ENCODE assay signal across 13 mouse cellular contexts in genomic region chr10:40604706-40605394, GRCm38 (mm10). TPM values are rescaled to one million over a fixed set of nuclear protein-coding genes. Genes with fewer than 3 reads are reported as not detected.
A peak's percentile ranks its signal among the peaks of the same experiment; 100 is the strongest.
DNase-seq lines count a peak whose midpoint lies in the region; ATAC-seq and TF ChIP-seq lines count a peak whose summit lies in the region.
"Had no signal": no experiment of that assay in that cellular context is flagged by ENCODE, and none has a peak within 500 bp of the region (broad histone marks: within the 10 kb centered on the region; RNA-seq: fewer than 3 reads in every experiment).

No protein-coding gene starts in this region.

- H3K4me2 ChIP-seq in hindbrain, embryonic 16.5 days (ENCODE audit: low read length): no peak overlapping the region
- H3K4me2 ChIP-seq: liver, embryonic 15.5 days had no signal

- DNase-seq in gastrocnemius, adult 2 months: no peak
- DNase-seq in gastrocnemius, postnatal 4 days (ENCODE audit: low spot score in 2 of 2): no peak
- DNase-seq in left cerebral cortex, adult 2 months (ENCODE audit: extremely low spot score in 1 of 2, low spot score in 2 of 2): no peak
- DNase-seq in left cerebral cortex, adult 8-10 months (ENCODE audit: low spot score in 2 of 2): no peak
- no peak for DNase-seq in MEL (ENCODE audit: low read depth, low spot score)
- no peak for DNase-seq in urinary bladder, postnatal 14 days (ENCODE audit: low spot score)
- no peak for DNase-seq in thymus, adult 2 months
- DNase-seq: adrenal gland, postnatal 25 days; heart, postnatal 10 days; kidney, postnatal 4 days had no signal

- 51% methylated on average over 6 of the region's 6 CpGs for WGBS in hindbrain, embryonic 16.5 days
- WGBS in thymus, adult 2 months: 77% methylated on average over 6 of the region's 6 CpGs

- peak; percentile 3; the same call in 1 of the 2 replicates for TF ChIP-seq RAD21 in MEL (IDR thresholded peaks at IDR 0.05; ENCODE audit: low read depth, low read length)

- ATAC-seq in hindbrain, embryonic 16.5 days: peak; percentile 61

- no peaks in the 10 kb centered on the region for H3K79me2 ChIP-seq in MEL (ENCODE audit: control insufficient read depth, insufficient read depth, low read length, poor library complexity)

- no peaks in the 10 kb centered on the region for H3K4me1 ChIP-seq in MEL (ENCODE audit: control insufficient read depth in 1 of 2, insufficient read depth in 2 of 2, low read length in 2 of 2)
- no peaks in the 10 kb centered on the region for H3K4me1 ChIP-seq in hindbrain, embryonic 16.5 days (ENCODE audit: control insufficient read depth, insufficient read depth, low read depth, low read length)
- no peaks in the 10 kb centered on the region for H3K4me1 ChIP-seq in thymus, adult 2 months (replicated peaks; ENCODE audit: control insufficient read depth, insufficient read depth, low read length)
- H3K4me1 ChIP-seq: liver, embryonic 15.5 days had no signal

- H3K36me3 ChIP-seq in MEL (ENCODE audit: control insufficient read depth in 1 of 2, insufficient read depth in 2 of 2, low read length in 2 of 2): no peaks in the 10 kb centered on the region
- H3K36me3 ChIP-seq in hindbrain, embryonic 16.5 days (ENCODE audit: control insufficient read depth, insufficient read depth, low read length): no peaks in the 10 kb centered on the region
- H3K36me3 ChIP-seq in thymus, adult 2 months (ENCODE audit: control insufficient read depth, insufficient read depth, low read length): no peaks in the 10 kb centered on the region
- H3K36me3 ChIP-seq: liver, embryonic 15.5 days had no signal

- no peaks in the 10 kb centered on the region for H3K9me3 ChIP-seq in MEL (replicated peaks; ENCODE audit: insufficient read depth, low read length)
- H3K9me3 ChIP-seq in hindbrain, embryonic 16.5 days (ENCODE audit: control insufficient read depth, low read length): no peaks in the 10 kb centered on the region
- H3K9me3 ChIP-seq: liver, embryonic 15.5 days had no signal

- peaks cover 0 to 2% of the 10 kb centered on the region in 2 experiments; a peak in 1 of 4 replicates for H3K27me3 ChIP-seq in MEL (ENCODE audit: control insufficient read depth in 1 of 2, insufficient read depth in 2 of 2, low read length in 2 of 2)
- no peaks in the 10 kb centered on the region for H3K27me3 ChIP-seq in hindbrain, embryonic 16.5 days (replicated peaks; ENCODE audit: control insufficient read depth, insufficient read depth, low read length)
- H3K27me3 ChIP-seq in thymus, adult 2 months (ENCODE audit: control insufficient read depth, insufficient read depth, low read length): no peaks in the 10 kb centered on the region
- H3K27me3 ChIP-seq: liver, embryonic 15.5 days had no signal

- no peak overlapping the region for H3K9ac ChIP-seq in MEL (ENCODE audit: control insufficient read depth, low read depth, low read length, poor library complexity, severe bottlenecking)
- no peak overlapping the region for H3K9ac ChIP-seq in hindbrain, embryonic 16.5 days (ENCODE audit: low read depth, low read length)
- H3K9ac ChIP-seq: liver, embryonic 15.5 days had no signal

- H3K4me3 ChIP-seq in gastrocnemius, adult 2 months: no peak overlapping the region
- H3K4me3 ChIP-seq in left cerebral cortex, adult 2 months: no peak overlapping the region
- no peak overlapping the region for H3K4me3 ChIP-seq in MEL (ENCODE audit: control insufficient read depth in 1 of 2, insufficient read depth in 1 of 2, low read depth in 2 of 2, low read length in 2 of 2)
- no peak overlapping the region for H3K4me3 ChIP-seq in hindbrain, embryonic 16.5 days (ENCODE audit: low read length)
- no peak overlapping the region for H3K4me3 ChIP-seq in thymus, adult 2 months (ENCODE audit: control insufficient read depth, insufficient read depth, low read length)
- H3K4me3 ChIP-seq: liver, embryonic 15.5 days had no signal

- peak; percentile 42 for TF ChIP-seq CTCF in gastrocnemius, adult 2 months (IDR thresholded peaks at IDR 0.05)
- peak; percentile 63 for TF ChIP-seq CTCF in left cerebral cortex, adult 2 months (IDR thresholded peaks at IDR 0.05)
- TF ChIP-seq CTCF in MEL (IDR thresholded peaks at IDR 0.05 in 2 of 3, conservative IDR thresholded peaks at IDR 0.05 in 1 of 3; ENCODE audit: control insufficient read depth in 1 of 3, insufficient read depth in 1 of 3, low read depth in 2 of 3, low read length in 3 of 3, poor library complexity in 1 of 3, severe bottlenecking in 1 of 3): peak in 1 of 3 experiments; percentile 15; a peak in 1 of 6 replicates
- TF ChIP-seq CTCF in thymus, adult 2 months (IDR thresholded peaks at IDR 0.05; ENCODE audit: borderline replicate concordance, control insufficient read depth, extremely low read depth, insufficient read depth, low read length, poor library complexity): no peak

- no peak overlapping the region for H3K27ac ChIP-seq in gastrocnemius, adult 2 months
- no peak overlapping the region for H3K27ac ChIP-seq in left cerebral cortex, adult 2 months
- H3K27ac ChIP-seq in MEL (ENCODE audit: control insufficient read depth, low read depth, low read length): no peak overlapping the region
- H3K27ac ChIP-seq in hindbrain, embryonic 16.5 days (ENCODE audit: low read depth, low read length): no peak overlapping the region
- no peak overlapping the region for H3K27ac ChIP-seq in thymus, adult 2 months (ENCODE audit: control insufficient read depth, insufficient read depth, low read length)
- H3K27ac ChIP-seq: liver, embryonic 15.5 days had no signal

- TF ChIP-seq EP300 in MEL (IDR thresholded peaks at IDR 0.05; ENCODE audit: low read depth in 1 of 2, low read length in 2 of 2): no peak

- intact Hi-C loops in gastrocnemius, adult 2 months (cut with DNase I): no loop called here
- intact Hi-C loops in left cerebral cortex, adult 2 months (cut with DNase I): no loop called here

- no peak for TF ChIP-seq POLR2A in MEL (IDR thresholded peaks at IDR 0.05; ENCODE audit: control insufficient read depth in 1 of 2, insufficient read depth in 1 of 2, low read depth in 1 of 2, low read length in 2 of 2, poor library complexity in 1 of 2)
- no peak for TF ChIP-seq POLR2A in thymus, adult 2 months (IDR thresholded peaks at IDR 0.05; ENCODE audit: control insufficient read depth, extremely low read depth, insufficient read depth, low read length, poor library complexity)

TF ChIP-seq in MEL, 35 proteins besides CTCF, POLR2A, EP300 and RAD21:
- no peak for TF ChIP-seq ZC3H11A (IDR thresholded peaks at IDR 0.05; ENCODE audit: low read depth, low read length)
- TF ChIP-seq E2F4 (IDR thresholded peaks at IDR 0.05; ENCODE audit: borderline replicate concordance, low read depth, low read length): no peak
- no peak for TF ChIP-seq SIN3A (IDR thresholded peaks at IDR 0.05; ENCODE audit: low read length)
- TF ChIP-seq MAX (IDR thresholded peaks at IDR 0.05; ENCODE audit: low read length): no peak
- no peak for TF ChIP-seq CHD1 (IDR thresholded peaks at IDR 0.05; ENCODE audit: low read depth, low read length)
- no peak for TF ChIP-seq TCF12 (IDR thresholded peaks at IDR 0.05; ENCODE audit: low read depth, low read length)
- no peak for TF ChIP-seq MYB (IDR thresholded peaks at IDR 0.05; ENCODE audit: low read depth, low read length)
- no peak for TF ChIP-seq SMC3 (IDR thresholded peaks at IDR 0.05; ENCODE audit: low read depth, low read length)
- TF ChIP-seq BHLHE40 (IDR thresholded peaks at IDR 0.05; ENCODE audit: borderline replicate concordance, low read depth, low read length): no peak
- no peak for TF ChIP-seq MAFK (IDR thresholded peaks at IDR 0.05; ENCODE audit: borderline replicate concordance, low read depth, low read length)
- no peak for TF ChIP-seq RCOR1 (IDR thresholded peaks at IDR 0.05; ENCODE audit: low read depth, low read length)
- TF ChIP-seq JUND (IDR thresholded peaks at IDR 0.05; ENCODE audit: low read depth, low read length): no peak
- no peak for TF ChIP-seq ZMIZ1 (IDR thresholded peaks at IDR 0.05; ENCODE audit: low read depth, low read length)
- TF ChIP-seq MXI1 (IDR thresholded peaks at IDR 0.05; ENCODE audit: low read depth, low read length): no peak
- no peak for TF ChIP-seq NRF1 (IDR thresholded peaks at IDR 0.05; ENCODE audit: insufficient read depth, low read depth, low read length, poor library complexity, severe bottlenecking)
- no peak for TF ChIP-seq USF2 (IDR thresholded peaks at IDR 0.05; ENCODE audit: borderline replicate concordance in 1 of 2, insufficient read depth in 1 of 2, low read depth in 1 of 2, low read length in 2 of 2)
- no peak for TF ChIP-seq CHD2 (IDR thresholded peaks at IDR 0.05; ENCODE audit: low read length)

RNA-seq across cellular contexts. Expression of gene Ddo, which starts 25.0 kb away (rescaled TPM):
- total RNA-seq in gastrocnemius, adult 2 months (2021): 10 to 100 TPM; 21.5 to 36.9 TPM
- total RNA-seq in gastrocnemius, postnatal 4 days (2021): 10 to 100 TPM; 21.3 to 22.5 TPM
- total RNA-seq in left cerebral cortex, adult 2 months (2021): 10 to 100 TPM; 12.9 to 13.5 TPM
- total RNA-seq in left cerebral cortex, adult 8-10 months (2022): 10 to 100 TPM; 10.8 to 17.4 (median 14.8) TPM
- total RNA-seq in MEL (2012; rRNA removed): not detected in 2 replicates
- under 1 TPM in 1 of 2 experiments, not detected in 1; 0.04 TPM for polyA plus RNA-seq in MEL (2012; ENCODE audit: insufficient read depth in 1 of 2, insufficient read length in 2 of 2, low read depth in 1 of 2, low replicate concordance in 2 of 2, missing spikeins in 1 of 2)
- polyA plus RNA-seq in hindbrain, embryonic 16.5 days (2015; fragmentation: Nextera tagmentation; extraction: Ambion mirVana): 1.4 and 2.9 TPM in 2 replicates
- polyA plus RNA-seq in thymus, adult 2 months (2012; rRNA removed): 2.0 and 3.7 TPM in 2 replicates
- total RNA-seq: common myeloid progenitor, adult 5-6 weeks had no signal

RNA-seq across cellular contexts. Expression of gene Slc22a16, which starts 34.7 kb away (rescaled TPM):
- total RNA-seq in gastrocnemius, adult 2 months (2021): not detected
- total RNA-seq in gastrocnemius, postnatal 4 days (2021): not detected
- total RNA-seq in left cerebral cortex, adult 2 months (2021): not detected
- not detected for total RNA-seq in left cerebral cortex, adult 8-10 months (2022)
- total RNA-seq in MEL (2012; rRNA removed): not detected in 2 replicates
- not detected for polyA plus RNA-seq in MEL (2012; ENCODE audit: insufficient read depth in 1 of 2, insufficient read length in 2 of 2, low read depth in 1 of 2, low replicate concordance in 2 of 2, missing spikeins in 1 of 2)
- polyA plus RNA-seq in hindbrain, embryonic 16.5 days (2015; fragmentation: Nextera tagmentation; extraction: Ambion mirVana): not detected in 2 replicates
- polyA plus RNA-seq in thymus, adult 2 months (2012; rRNA removed): not detected in 2 replicates
- total RNA-seq: adrenal gland, postnatal 25 days; common myeloid progenitor, adult 5-6 weeks; heart, postnatal 10 days had no signal
- polyA plus RNA-seq: liver, embryonic 15.5 days had no signal

Comparison
In these comparisons a context has a peak if more than half of its experiments do, and no peak if none do; other contexts are left out.
1. RNA of gene Ddo, which starts 25.0 kb away (total RNA-seq): 21.5 to 36.9 TPM in gastrocnemius, adult 2 months, 21.3 to 22.5 TPM in gastrocnemius, postnatal 4 days, 10.8 to 17.4 TPM in left cerebral cortex, adult 8-10 months and 12.9 to 13.5 TPM in left cerebral cortex, adult 2 months; not detected in MEL; every median in the first group is over 10 times any median in the second.